Mouse (Mus musculus) right cerebral cortex, postnatal 25 days (tissue): ENCODE measurements around the gene Dpep1.
"Not testable (repeated sequence)": the region's sequence is repeated elsewhere in the genome, so short reads cannot be mapped to it uniquely, and the experiment has no call there.

Experiments
- DNase-seq: peaks from one replicate; pipeline ENCODE4 v3.0.0; 2022

The Dpep1 gene

DNA sequence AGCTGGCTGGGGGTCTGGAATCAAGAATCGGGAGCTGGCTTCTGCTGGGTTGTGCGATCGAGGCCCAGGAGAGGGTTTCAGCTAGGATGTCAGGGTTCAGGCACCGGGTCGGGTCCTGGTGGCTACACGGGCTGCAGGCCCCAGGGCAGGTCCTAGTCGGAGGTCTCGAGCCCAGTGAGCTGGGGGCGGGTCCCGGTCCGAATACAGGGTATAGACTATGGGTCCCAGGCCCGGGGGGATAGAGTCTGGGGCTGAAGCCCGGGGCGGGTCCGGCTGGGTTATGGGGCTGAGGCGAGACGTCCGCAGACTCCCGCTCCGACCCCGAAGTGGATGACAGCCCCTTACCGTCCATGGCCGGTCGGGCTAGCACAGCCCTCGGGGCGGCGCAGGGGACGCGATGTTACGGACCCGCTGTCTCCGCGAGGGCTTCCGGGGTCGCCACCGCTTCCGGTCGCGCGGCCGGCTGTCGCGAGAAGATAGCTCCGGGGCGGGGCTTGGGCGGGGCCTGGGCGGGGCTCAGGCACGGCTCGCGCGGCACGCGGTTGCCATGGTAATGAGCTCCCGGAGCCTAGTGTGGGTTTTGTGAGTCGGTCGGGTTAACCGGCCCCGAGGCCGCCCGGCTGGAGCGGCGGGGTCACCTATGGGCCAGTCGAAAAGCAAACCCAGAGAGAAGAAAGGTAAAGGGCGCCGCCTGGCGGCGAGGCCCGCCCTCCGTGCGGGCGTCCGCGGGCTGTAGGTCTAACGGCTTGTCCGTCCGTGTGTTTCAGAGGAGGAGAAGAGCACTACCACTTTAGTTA lies 26.5 kb downstream of the Dpep1 start, which contains the start of the genes Chmp1a and Spata33:
TSS of gene Chmp1a (minus strand) at position 443 of the 797 bp plus-strand sequence.
TSS of gene Spata33 (plus strand) at position 512 of the 797 bp plus-strand sequence.
- peak; percentile 89 for DNase-seq

GRCm38 (mm10) chr8:123213118-123213772 lies 27.2 kb downstream of the Dpep1 start:
- no peak for DNase-seq

DNA sequence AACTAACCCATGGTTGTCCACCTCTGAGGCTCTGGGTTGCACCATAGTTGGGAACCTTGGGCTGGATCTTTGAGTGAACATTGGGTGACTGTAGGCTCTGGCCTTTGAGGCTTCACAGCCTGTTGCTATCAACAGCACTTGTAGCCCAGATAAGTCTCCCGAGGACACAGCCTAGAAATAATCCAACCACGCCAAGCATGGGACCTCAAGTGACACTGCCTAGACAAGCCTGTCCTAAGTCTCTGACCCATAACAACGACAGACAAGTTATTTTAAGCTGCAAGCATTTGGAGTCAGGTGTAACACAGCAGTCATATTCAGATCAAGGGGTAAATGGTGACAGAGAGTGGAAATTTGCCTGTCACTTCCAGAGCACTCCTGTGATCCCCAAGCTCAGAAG lies 29.4 kb downstream of the Dpep1 start:
- DNase-seq: no peak

- DNase-seq: no peak
Observed at GRCm38 (mm10) chr8:123220917-123221316, 34.9 kb downstream of the Dpep1 start.

- DNase-seq: peak; percentile 95
Observed at GRCm38 (mm10) chr8:123224278-123225266, 38.5 kb downstream of the Dpep1 start, which contains the start of gene Cdk10. Gene Cdk10, plus strand, starts transcription at chr8:123224842.

DNA sequence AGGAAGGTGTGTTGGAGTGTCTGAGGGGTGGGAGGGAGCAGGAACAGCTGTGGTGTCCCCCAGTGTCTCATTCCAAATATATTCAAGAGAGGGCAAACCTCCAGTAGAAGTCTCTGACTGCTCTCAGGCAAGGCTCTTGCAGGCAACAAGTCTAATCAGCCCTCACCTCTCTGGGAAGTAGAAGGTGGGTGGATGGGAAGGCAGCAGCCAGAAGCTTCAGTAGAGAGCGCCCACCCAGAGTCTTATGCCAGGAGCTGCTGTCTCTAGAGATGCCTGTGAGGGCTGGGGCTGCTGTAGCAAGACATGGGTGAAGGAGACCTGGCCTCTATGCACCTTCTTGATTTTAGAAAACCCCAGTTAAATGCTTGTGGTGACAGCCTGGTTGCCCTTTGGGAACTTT lies 42.4 kb downstream of the Dpep1 start:
- DNase-seq: no peak

- DNase-seq: not testable (repeated sequence)
Observed at GRCm38 (mm10) chr8:123230326-123230725, 44.3 kb downstream of the Dpep1 start.

GRCm38 (mm10) chr8:123231742-123232141 lies 45.7 kb downstream of the Dpep1 start:
- peak; percentile 31 for DNase-seq

DNA sequence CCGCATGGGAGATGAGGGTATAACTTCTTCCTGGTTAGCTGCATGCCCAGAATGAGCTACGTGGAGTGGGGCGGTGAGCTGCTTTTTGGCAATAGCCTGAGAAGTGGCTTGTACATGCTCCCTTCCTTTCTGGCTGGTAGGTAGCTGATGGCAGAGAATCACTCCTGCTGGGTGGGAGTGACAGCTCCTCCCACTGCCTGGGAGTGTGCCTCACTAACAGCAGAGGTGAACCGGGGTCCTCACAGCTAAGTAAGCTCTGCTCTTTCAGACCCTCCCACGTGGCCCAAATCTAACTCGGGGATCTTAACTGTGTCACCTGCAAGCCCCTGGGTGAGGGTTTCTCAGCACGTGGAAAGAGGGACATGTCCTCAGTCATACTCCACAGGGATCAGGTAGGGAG lies 46.5 kb downstream of the Dpep1 start:
- DNase-seq: no peak

- DNase-seq: peak; percentile 30
Observed at GRCm38 (mm10) chr8:123233300-123233699, 47.3 kb downstream of the Dpep1 start.

DNA sequence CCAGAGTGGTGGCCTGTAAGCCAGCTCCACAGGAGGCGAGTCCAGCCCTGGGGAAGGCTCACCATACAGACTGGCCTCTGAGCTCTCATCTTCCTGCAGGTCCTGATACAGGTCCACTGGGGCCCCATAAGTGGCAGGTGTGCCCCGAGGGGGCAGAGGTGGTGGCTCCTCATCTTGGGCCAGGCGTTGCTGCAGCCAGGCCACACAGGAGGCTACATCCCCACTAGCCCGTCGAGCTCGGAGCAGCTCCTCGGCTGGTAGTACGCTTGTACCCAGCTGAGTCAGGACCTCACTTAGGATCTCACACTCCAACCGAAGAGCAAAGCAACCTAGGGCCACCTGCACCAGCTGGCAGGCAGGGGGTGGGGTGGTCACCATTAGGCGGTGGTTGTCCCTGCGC lies 47.7 kb downstream of the Dpep1 start:
- DNase-seq: peak; percentile 33

GRCm38 (mm10) chr8:123234918-123235519 lies 49.0 kb downstream of the Dpep1 start:
- DNase-seq: peak; percentile 82

DNA sequence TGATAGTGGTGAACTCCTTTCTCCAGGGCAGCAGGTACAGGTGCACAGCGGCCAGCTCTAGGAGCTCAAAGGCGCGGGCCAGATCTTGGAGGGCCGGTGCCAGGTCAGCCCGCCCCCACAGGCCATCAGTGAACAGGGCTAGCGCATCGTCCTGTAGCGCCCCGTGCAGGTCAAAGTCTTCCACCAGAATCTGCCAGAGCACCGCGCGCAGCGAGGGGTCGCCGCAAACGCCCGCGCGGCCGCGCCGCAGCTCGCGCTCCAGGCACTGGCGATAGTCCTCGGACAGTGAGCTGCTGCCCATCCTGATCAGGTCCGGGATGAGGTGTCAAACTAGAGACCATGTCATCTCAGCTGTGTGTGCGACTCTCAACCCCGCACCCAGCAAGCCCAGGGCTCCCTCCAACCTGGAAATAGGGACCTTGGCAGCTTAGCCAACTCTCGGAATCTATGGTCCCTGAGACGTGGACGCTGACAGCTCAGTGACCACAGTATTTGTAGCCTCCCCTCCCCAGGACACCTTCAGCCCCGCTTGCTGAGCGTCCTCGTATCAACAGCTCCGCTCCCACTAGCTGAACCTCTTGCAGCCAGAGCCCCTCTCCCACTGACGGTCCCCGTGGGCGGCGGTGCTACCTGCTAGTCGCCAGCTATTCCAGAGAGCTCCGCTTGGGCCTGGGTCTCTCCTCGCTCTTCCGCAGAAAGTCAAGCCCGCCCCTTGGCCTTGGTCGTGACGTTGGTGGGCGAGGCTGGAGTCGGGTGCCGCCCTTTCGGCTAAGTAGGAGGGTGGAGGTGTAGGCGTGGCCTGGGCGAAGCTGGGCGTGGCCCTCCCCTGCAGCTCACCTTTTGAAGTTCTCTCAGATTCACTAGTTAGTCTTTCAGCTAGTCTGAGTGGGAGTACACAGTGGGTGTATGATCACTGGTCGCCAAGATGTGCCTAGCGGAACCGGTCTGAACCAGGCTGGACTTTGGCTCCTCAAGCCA lies 49.8 kb downstream of the Dpep1 start, which contains the start of gene Spata2l:
TSS of gene Spata2l (minus strand) at position 714 of the 978 bp plus-strand sequence.
- DNase-seq: peak; percentile 87

DNA sequence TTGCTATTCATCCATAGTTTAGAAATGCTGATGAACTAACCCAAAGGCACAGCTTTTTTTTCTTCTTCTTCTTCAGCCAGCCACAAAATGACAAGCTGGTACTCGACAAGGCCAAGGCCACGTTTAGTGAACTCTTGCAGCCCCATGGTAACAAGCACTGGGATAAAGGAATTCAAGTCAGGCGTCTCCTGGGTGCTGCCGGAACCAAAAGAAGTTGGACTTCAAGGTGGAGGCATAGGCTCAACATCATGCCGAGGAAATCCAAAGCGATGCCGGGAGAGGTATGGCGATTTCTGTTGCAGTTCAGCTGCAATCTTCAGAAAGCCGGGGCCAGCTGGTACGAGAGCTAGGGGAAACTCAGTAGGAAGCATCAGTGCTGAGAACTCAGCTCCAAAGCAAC lies 53.4 kb downstream of the Dpep1 start:
- no peak for DNase-seq

DNA sequence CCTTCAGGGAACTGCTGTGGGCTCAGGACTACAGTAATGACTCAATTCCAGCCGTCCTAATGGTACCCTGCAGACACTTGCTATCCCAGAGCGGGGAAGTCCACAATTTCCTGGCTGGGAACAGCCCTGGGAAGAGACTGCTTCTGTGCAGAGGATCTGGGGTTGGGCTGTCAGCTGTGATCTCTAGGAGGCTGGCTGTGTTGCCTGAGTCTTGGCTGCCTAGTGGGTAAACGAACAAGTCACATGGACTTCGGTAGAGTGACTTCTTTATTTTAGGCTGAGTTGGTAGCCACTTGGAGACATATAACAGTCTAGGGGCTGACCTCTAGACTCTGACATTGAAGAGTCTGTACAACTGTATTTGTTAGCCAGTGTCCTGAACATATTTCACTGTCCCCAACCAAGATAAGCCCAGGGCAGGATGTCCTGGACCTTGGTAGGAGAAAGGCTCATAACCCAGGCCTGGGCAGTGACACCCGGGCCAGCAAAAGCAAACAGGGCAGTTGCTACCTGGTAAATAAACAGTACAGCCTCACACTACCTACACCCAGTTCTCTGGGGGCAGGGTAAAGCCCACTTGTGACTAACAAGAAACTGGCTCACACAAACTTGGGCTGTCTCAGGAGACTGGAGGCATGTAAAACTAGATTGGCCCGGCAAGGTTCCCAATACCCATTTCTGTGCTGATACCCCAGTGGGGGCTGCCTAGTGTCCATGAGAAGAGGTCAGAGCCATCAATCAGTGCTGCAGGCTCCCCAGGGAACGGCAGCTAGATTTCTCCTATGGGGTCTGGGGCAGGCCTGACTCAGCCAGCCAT lies 56.3 kb downstream of the Dpep1 start:
- DNase-seq: no peak

DNA sequence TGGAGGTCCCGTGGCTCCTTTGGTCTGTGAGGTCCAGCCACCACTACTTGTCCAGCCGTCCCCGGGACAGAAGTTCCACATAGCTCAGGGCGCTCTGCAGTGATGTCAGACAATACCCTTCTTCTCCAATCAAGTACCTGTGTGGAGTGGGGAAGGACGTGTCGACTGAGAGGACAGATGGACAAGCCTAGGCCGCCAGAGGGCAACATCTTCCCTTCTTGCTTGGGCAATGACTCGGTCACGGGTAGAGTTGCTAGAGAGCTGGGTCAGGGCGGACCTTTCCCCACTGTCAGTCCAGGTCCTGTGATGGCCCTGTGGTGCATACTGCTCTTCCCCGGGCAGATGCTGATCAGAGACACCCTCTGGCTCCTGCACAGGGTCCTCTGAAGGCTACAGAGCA lies 57.0 kb downstream of the Dpep1 start:
- DNase-seq: no peak

DNA sequence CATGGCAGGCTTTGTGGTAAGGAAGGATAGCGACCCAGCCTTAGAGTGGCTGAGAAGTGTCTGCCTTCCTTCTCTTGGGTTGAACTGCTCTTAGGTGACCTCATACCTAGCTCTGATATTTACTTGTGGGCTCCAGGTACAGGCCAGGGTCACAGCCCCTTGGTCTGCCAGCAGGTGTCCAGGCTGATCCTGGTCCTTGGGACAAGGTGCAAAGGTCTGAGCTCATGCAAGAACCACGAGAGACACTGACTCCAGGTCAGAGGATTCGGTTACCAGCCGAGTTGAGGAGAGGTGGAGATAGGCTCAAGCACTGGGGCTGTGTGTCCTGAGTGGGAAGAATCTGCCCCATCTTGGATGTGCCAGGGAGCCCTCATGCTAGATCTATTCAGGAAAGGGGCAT lies 58.3 kb downstream of the Dpep1 start:
- no peak for DNase-seq

DNA sequence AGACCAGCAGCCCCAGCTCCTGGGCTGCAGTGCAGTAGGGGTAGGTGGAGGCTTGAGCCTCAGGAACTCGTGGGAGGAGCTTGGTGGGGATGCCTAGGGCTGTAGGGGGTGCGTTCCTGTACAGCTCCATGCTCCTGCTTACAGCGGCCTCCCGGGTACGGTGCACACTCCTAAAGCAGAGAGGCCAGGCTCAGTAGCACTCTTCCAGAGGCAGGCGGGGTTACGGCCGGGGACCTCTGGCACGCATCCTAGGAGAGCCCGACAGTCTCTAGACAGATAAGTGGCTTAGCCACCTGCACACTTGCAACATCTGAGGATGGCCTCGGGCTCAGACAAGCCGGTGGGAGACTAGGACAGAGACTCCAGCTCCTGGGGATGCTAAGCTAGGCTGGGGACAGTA lies 59.5 kb downstream of the Dpep1 start:
- DNase-seq: no peak

- DNase-seq: no peak
Observed at GRCm38 (mm10) chr8:123247748-123248147, 61.7 kb downstream of the Dpep1 start.

DNA sequence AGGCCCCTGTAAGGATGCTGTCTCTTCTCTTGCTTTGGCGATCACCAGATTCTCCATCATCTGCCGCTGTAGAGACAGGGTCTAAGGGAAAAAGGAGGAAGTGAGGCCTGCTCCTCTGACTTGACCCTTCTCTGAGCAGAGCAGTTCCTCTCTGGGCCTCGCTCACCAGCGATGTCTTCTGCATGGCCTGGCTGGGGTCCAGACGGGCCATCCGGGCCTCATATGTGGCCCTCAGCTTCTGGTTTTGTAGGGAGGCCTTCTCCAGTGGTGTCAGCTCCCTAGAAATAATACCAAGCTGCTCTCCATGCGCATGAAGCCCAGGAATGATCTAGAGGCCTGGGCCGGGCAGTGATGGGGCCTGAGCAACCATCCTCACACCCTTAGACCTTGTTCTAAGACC lies 62.6 kb downstream of the Dpep1 start:
- DNase-seq: no peak
